Mouse (Mus musculus) brain, embryonic 14.5 days (tissue): Measurements from ENCODE around the gene Trappc6b. TPM values are rescaled to one million over a fixed set of nuclear protein-coding genes. Genes with fewer than 3 reads are reported as not detected.

ENCODE experiments used
- DNase-seq: peaks from one replicate; pipeline ENCODE4 v3.0.0-alpha.2; 2011; ENCODE audit warnings: low read depth
- CTCF ChIP-seq: fragments of 200-500 bp; IDR thresholded peaks from 2 replicates; pipeline ENCODE4 v1.5.1; 2012; ENCODE audit warnings: inconsistent platforms, mild to moderate bottlenecking, moderate library complexity, borderline replicate concordance; ENCODE audit not compliant: insufficient read depth, insufficient read length; ENCODE audit errors: extremely low read depth
- POLR2A ChIP-seq: fragments of 200-500 bp; IDR thresholded peaks from 2 replicates; pipeline ENCODE4 v1.6.1; 2012; ENCODE audit warnings: mild to moderate bottlenecking, inconsistent platforms, borderline replicate concordance; ENCODE audit not compliant: poor library complexity, insufficient read depth, insufficient read length, severe bottlenecking; ENCODE audit errors: extremely low read depth
- polyA plus RNA-seq: library from polyadenylated mRNA; depleted of rRNA; stranded (reverse); fragments of >200 nt; gene quantifications from 2 replicates; pipeline ENCODE4 v1.2.3, GENCODE M21; 2012

Gene Trappc6b
- polyA plus RNA-seq, 1 experiment = 114 TPM

DNA sequence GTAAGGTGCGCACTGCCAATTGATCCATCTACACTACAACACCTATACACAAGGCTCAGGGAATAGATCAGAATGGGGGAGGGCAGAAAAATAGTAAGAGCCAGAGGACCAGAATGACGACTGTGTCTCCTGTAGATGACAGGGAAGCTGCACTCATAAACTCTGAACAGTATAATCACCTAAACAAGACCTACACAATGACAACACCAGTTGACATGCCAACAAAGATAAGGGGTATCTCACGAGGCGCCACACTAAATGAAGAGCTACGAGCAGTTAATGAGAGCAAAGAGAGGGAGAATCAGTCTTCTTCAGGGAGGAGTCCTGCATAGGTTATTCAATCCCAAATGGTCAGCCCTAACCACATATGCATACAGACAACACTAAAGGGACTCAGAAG lies 8.1 kb downstream of the Trappc6b start:
- TF ChIP-seq CTCF = no peak
- TF ChIP-seq POLR2A = no peak
- DNase-seq = no peak

DNA sequence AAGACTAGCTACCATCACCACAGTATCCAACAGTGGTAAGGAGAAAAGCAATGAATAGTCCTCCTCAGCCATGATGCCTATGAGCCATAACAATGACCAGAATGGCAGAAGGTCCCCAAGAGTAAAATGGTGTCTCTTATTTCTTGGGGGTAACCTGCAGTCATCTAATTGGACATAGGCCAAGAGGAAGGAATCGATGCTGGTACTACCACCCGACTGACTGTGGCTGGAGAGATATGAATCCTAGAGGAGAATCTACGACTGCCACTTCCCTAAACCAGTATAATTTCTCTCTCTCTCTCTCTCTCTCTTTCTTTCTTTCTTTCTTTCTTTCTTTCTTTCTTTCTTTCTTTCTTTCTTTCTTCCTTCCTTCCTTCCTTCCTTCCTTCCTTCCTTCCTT lies 8.8 kb downstream of the Trappc6b start:
- TF ChIP-seq POLR2A (no peak), CTCF (no peak)
- no peak for DNase-seq

DNA sequence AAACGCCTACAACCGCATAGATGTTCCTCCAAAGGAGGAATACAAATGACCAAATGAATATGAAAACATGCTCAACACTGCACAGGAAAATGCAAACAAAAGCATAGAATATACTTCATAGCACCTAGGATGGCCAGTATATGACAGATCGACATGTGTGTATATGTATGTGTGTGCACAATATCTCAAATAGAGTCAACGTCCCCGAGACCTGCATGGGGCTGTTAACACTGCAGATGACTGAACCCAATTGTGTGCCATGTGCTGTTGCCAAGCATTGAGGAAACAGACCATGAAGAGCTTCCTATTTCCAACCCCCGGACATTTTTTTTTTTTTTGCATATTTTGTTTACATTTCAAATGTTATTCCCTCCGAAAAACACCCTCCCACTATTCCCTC lies 20.4 kb downstream of the Trappc6b start:
- DNase-seq = no peak
- TF ChIP-seq POLR2A = no peak
- no peak for TF ChIP-seq CTCF

DNA sequence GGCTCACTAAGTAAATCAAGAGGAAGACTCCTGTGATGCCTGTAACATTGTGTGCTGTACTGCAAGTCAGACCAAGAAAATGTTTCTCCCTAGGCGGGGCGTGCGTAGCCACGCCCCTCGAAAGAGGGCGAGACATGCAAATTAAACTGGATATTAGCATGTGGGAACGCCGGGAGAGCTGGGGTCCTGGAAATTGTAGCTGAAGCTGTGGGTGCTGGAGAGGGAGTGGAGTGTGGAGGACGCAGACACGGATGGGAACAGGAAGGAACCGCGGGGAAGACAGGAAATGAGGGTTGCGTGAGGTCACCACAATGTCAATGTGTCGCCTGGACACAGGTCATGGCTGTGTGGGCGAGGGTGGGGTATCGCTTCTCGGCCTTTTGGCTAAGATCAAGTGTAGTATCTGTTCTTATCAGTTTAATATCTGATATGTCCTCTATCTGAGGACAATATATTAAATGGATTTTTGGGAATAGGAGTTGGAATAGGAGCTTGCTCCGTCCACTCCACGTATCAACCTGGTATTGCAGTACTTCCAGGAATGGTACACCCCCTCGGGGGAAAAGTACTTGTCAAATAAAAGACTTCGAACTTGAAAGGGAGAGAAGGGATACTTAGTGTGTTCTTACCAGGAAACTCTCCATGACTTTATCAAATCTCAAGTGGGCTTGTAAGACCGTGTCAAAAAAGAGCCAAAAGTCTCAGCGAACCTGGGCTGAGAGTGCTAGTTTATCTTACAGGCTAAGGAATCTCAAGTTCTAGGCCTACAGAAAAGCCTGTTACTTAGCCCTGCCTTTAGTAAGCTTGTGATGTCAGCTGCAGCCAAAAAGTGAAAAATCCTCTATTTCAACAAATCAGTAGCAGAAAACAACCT lies 21.1 kb downstream of the Trappc6b start:
- TF ChIP-seq CTCF = no peak
- no peak for TF ChIP-seq POLR2A
- peak; percentile 69 for DNase-seq

DNA sequence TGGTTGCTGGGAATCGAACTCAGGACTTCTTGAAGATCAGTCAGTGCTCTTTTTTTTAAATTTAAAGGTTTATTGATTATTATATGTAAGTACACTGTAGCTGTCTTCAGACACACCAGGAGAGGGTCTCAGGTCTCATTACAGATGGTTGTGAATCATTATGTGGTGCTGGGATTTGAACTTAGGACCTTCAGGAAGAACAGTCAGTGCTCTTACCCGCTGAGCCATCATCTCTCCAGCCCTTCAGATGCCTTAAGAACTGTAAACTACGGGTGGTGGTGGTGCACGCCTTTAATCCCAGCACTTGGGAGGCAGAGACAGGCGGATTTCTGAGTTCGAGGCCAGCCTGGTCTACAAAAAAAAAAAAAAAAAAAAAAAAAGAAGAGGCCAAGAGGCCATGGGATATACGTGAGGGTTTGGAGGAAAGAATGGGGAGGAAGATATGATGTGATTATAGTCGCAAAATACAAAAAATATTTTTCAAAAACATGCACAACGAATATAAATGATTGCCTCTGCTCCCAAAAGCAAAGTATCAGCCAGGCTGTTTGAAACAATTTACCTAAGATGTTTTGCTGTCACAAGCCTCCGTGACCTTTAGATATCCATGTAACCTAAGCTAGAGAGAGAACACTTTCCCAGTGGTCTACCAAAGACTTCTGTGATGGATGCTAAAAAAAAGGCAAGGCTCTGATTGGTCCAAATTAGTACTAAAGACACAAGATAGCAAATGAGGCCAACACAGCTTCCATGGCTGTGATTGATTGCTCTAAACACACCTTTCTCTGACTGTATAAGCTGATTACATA lies 21.9 kb downstream of the Trappc6b start:
- peak; percentile 15 for DNase-seq
- TF ChIP-seq POLR2A (no peak), CTCF (no peak)

DNA sequence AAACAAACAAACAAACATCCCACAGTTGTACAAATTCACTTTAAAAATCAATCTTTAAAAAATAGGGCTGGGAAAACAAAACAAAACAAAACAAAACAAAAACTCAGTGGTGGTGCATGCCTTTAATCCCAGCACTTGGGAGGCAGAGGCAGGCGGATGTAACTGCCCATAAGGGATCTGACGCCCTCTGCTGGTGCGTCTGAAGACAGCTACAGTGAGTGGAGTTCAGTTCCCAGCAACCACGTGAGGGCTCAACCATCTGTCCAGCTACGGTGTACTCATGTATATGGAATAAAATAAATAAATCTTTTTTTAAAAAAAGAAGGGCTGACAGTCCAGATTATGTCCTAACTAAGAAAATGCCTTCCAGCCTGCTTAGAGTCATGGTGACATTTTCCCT lies 29.2 kb downstream of the Trappc6b start:
- TF ChIP-seq POLR2A (no peak), CTCF (0 out of 2 replicates have a peak, but pooled peaks have one; percentile 15)
- no peak for DNase-seq

DNA sequence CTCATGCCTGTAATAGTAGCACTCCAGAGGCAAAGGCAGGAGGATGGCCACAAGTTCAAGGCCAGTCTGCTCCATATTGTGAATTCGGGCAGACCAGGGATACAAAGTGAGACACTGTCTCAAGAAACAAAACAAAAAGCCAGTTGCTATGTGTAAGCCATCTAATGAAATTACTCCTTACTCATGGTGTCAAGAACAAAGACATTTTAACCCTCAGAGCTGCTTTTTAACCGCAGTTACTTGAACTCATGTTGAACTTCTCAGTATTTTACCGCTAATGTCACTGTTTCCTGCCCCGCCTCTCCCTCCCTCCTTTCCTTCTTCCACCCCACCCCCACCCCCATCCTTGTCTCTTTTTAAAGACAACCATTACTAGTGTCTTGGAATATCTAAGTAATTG lies 40.0 kb downstream of the Trappc6b start:
- DNase-seq = no peak
- TF ChIP-seq POLR2A (no peak), CTCF (no peak)

DNA sequence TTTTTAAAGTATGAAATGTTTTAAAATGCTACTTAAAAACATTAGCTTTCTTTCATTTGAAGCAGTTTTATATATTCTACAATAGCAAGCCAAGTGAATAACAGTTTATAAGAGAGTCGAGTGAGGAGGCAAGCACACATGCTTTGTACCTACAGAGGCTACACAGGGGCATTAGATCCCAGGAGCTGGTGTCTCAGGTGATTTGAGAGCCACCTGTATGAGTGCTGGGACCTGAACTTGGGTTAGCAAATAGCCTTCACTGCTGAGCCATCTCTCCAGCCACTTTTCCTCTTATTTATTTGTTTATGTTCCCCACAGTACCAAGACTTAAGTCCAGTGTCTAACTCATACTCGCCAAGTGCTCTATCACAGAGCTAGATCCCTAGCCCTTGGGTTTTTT lies 41.4 kb downstream of the Trappc6b start:
- no peak for DNase-seq
- TF ChIP-seq POLR2A (no peak), CTCF (no peak)

DNA sequence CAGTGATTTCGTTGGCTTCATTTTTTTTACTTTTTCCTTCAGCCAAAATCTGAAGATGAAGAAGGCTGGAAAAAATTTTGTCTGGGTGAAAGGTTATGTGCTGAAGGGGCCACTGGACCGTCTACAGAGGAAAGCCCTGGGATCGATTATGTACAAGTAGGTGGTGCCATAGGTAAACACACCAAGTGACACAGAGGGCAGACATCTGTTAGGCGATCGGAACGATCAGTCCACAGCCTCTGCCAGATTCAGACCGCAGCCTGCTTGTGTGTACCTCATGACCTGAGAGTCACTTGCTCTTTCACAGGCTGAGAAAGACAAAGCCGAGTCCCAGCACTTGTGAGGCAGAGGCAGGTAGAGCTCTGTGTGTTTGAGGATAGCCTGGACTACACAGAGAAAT lies 43.3 kb downstream of the Trappc6b start:
- no peak for DNase-seq
- TF ChIP-seq CTCF (no peak), POLR2A (no peak)

DNA sequence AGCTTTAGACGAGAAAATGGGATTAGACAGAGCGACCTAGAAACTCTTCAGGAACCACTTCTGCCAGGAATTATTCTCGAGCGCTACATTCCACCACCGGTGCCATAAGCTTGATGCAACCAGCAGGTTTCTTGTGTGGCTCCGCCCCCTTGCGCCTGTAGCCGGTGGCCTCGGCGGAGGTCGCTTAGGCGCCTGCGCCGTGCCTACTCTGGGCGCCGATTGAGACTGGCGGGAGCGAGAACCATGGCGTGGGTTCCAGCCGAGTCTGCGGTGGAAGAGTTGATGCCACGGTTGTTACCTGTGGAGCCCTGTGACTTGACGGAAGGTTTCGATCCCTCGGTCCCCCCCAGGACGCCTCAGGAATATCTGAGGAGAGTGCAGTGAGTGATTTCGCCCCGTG lies 48.0 kb downstream of the Trappc6b start, which contains the start of gene Gemin2:
TSS of gene Gemin2 (plus strand) at position 160 of the 400 bp plus-strand sequence.
- DNase-seq = peak; percentile 96
- peak; percentile 55; the same call in 1 of the 2 replicates for TF ChIP-seq POLR2A
- TF ChIP-seq CTCF = no peak

DNA sequence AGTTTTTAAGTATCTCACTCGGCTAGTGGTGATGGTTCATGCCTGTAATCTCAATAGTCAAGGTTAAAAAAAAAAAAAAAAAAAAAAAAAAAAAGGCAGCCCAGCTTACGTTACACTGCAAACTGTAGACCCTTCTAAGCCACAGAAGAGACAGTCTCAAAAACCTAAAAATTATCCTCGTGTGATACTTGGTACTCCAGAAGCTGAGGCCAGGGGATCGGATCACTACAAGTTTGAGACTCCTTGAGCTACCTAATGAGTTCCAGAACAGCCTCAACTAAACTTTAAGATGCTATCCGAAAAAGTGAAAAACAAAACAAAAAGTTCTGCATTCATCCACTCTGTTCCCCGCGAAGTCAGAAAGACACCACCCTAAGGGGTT lies 48.6 kb downstream of the Trappc6b start:
- TF ChIP-seq POLR2A = no peak
- no peak for TF ChIP-seq CTCF
- DNase-seq = peak; percentile 44

DNA sequence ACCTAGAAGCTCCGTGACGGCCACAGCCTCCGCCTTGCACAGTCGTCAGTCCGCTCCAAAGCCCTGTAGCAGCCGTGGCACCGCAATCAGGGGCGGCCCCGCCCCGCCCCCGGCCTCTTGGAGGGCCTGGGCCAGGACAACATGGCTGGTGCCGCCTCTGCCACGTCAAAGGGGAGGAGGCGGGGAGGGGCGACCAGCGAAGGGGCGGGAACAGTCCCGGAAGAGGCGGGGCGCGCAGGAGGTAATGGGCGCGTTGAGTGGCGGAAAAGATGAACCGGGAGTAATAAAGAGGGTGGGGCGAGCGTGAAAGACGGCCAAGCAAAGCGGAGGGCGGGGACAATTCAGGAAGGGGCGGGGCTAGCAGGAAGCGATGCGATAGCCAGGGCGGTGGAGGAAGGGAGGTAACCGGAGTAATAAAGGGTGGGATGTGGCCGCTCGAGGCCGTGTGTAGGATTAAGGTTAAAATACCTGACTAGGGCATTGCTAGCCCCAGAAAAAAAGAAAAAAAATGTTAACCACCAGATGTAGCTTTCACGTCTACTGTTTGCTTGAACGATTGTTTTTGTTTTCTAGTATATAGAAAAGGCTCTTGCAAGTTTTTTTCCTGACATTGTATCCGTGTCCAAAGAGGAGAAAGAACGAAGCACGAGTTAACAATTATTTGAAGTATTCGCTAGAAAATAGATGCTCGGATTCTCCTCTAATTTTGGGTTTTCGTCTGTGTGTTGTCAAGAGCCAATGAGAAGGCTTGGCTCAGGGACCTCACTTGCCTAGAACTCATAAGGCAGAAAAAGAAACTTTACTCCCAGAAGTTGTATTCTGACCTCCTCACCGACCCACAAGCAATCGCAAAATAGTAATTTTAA lies 49.2 kb downstream of the Trappc6b start, which contains the start of gene Sec23a:
TSS of gene Sec23a (minus strand) at position 174 of the 866 bp plus-strand sequence.
- DNase-seq = peak; percentile 99
- TF ChIP-seq CTCF (no peak), POLR2A (peak; percentile 74; the same call in 1 of the 2 replicates)
